Mouse (Mus musculus) cerebellum, adult 2 months (tissue): ENCODE data around the gene Ccdc141.

Experiments used
- CTCF ChIP-seq: fragments of 200-500 bp; IDR thresholded peaks from 2 replicates; pipeline ENCODE4 v1.5.1; 2011; ENCODE audit warnings: low read depth, mild to moderate bottlenecking, control low read depth, low read length, moderate library complexity, borderline replicate concordance; ENCODE audit not compliant: insufficient read depth
- POLR2A ChIP-seq: fragments of 200-500 bp; IDR thresholded peaks from 2 replicates; pipeline ENCODE4 v1.6.1; 2011; ENCODE audit warnings: low read length, control low read depth, borderline replicate concordance; ENCODE audit not compliant: insufficient read depth

GRCm38 (mm10) chr2:77081156-77081555 is 89.3 kb downstream of the Ccdc141 start:
- no peak for TF ChIP-seq POLR2A
- TF ChIP-seq CTCF, result no peak
